Mouse (Mus musculus) right cerebral cortex, postnatal 14 days (tissue): Measurements from ENCODE around the gene Btbd35f10.
"Not testable (repeated sequence)": the region's sequence is repeated elsewhere in the genome, so short reads cannot be mapped to it uniquely, and the experiment has no call there.

Experiments
- DNase-seq: peaks from one replicate; pipeline ENCODE4 v3.0.0; 2022

Gene Btbd35f10

DNA sequence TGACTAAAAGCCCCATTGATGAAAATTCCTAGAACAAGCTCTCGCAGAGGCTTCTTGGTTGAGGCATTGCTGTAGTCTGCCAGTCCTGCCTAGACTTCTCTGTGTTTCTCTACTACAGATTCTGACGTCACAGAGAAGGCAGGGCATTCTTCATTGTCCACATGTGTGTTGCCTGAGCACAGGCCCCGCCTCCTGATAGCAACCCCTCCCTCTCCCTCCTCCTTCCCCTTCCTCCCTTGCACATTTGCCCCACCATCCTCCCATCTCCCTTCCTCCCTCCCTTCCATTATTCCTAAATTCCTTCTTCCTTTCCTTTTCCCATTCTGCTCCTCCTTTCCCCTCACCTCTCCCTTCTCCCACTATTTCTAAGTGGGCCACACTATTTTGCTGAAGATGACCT, at the start of gene Btbd35f10:
Gene Btbd35f10, minus strand, starts transcription at position 101 of the 400 bp plus-strand sequence.
- not testable (repeated sequence) for DNase-seq
